Mouse (Mus musculus) lung, adult 2 months (tissue): Measurements from ENCODE around the gene Rpap1.

Experiments used
- CTCF ChIP-seq: fragments of 200-500 bp; IDR thresholded peaks from 2 replicates; pipeline ENCODE4 v1.5.1; 2011; ENCODE audit warnings: mild to moderate bottlenecking, low read length, control low read depth; ENCODE audit not compliant: insufficient read depth
- POLR2A ChIP-seq: fragments of 200-500 bp; IDR thresholded peaks from 2 replicates; pipeline ENCODE4 v1.6.1; 2011; ENCODE audit warnings: low read depth, mild to moderate bottlenecking, control low read depth, low read length, borderline replicate concordance; ENCODE audit errors: extremely low read depth

DNA sequence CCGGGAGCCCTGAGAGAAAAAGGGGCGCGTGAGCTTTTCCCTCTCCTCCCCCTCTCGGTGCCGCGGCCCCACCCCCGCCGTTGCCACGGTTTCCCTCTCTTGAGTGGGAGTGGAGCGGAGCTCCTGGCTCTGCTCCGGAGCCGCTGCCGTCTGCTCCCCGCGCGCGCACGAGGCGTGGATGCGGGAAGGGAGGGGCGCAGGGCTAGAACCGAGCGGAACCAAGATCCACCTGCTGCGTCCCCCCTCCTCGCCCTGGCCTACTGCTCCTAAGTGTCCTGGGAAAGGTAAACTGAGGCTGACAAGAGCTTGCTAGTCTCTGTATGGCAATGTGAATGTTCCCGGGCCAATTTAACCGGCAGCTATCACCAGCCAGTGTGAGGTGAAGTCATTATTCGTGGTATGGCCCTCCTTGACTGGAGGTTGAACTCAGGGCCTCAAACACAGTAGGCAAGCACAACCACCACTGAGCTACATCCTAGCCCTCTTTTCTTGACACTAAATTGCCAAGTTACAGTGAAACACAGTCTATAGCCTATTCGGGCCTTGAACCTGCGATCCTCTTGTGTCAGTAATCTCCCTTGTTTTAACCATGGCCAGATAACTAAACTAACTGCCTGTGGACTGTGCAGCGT lies 44.0 kb downstream of the Rpap1 start:
- TF ChIP-seq CTCF (no peak), POLR2A (no peak)
